Mouse (Mus musculus) macrophage (primary cell): ENCODE results near the gene Gm17334. TPM values are rescaled to one million over a fixed set of nuclear protein-coding genes. Genes with fewer than 3 reads are reported as not detected.

Source experiments
- H3K27ac ChIP-seq: fragments of 350-480 bp; formaldehyde crosslinking; 2 replicates; pipeline ENCODE4 v1.9.0; 2021
- H3K36me3 ChIP-seq: fragments of 350-480 bp; formaldehyde crosslinking; 2 replicates; pipeline ENCODE4 v1.9.0; 2021; ENCODE audit errors: inconsistent target
- H3K4me3 ChIP-seq: fragments of 350-480 bp; formaldehyde crosslinking; 2 replicates; pipeline ENCODE4 v1.9.0; 2021; ENCODE audit errors: inconsistent target
- H3K79me2 ChIP-seq: fragments of 350-480 bp; formaldehyde crosslinking; 2 replicates; pipeline ENCODE4 v1.9.0; 2021; ENCODE audit errors: inconsistent target
- WGBS: methylation state at CpG from one replicate; pipeline ENCODE4 v1.1.7; 2026; ENCODE audit warnings: inconsistent platforms; ENCODE audit not compliant: missing documents; 5-methylcytosine and 5-hydroxymethylcytosine counted together
- polyA plus RNA-seq: library from polyadenylated mRNA; stranded (reverse); fragments of 250-400 nt; gene quantifications from 3 replicates; pipeline ENCODE4 v1.2.4, GENCODE M21; 2018; ENCODE audit warnings: inconsistent platforms

Gm17334 gene
- polyA plus RNA-seq, 1 experiment from 2014 or later: not detected

DNA sequence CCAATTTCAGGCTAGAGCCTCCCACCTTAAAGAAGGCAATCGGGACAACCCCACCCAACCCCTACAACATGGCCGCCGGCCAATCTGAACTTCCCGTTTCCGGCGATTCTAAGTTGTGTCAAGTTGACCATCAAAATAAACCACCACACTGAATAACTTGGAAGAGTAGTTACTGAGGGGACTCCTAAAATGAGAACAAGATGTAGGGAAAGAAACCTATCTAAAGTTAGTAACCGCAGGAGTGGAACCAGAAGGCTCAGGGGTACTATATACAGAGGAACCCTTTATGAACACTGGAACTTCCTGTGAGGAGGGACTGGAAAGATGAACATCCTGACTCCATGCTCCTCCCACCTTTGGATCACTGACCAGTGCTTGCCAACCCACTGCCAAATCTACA lies 41.5 kb downstream of the Gm17334 start:
- WGBS: 78% methylated on average over 7 of the region's 7 CpGs
- Histone ChIP-seq H3K79me2 (no peaks in the 10 kb centered on the region), H3K36me3 (no peaks in the 10 kb centered on the region), H3K4me3 (no peak overlapping the region), H3K27ac (no peak overlapping the region)

Other genes with a start within 250 kb of the Gm17334 start
- 25.8 to 223 TPM (median 90.7 TPM) in 3 replicates for gene Kif3a, start 205.8 kb downstream of the Gm17334 start, polyA plus RNA-seq
- gene Il4, start 154.5 kb downstream of the Gm17334 start, polyA plus RNA-seq: 0.53 to 1.6 TPM in 2 of 3 replicates, not detected in the other
- not detected in 3 replicates for gene Il13, start 138.5 kb downstream of the Gm17334 start, polyA plus RNA-seq
- gene Rad50, start 65.9 kb downstream of the Gm17334 start, polyA plus RNA-seq: 13.3 to 30.3 TPM (median 19.0 TPM) in 3 replicates
- not detected in 3 replicates for gene Il5, start 52.4 kb downstream of the Gm17334 start, polyA plus RNA-seq
- 39.6 to 162 TPM (median 77.3 TPM) in 3 replicates for gene Irf1, start 3.2 kb downstream of the Gm17334 start, polyA plus RNA-seq
- gene Gm12216, start 86.1 kb upstream of the Gm17334 start, polyA plus RNA-seq: 0.89 to 3.5 TPM (median 1.1 TPM) in 3 replicates
- 6.8 to 9.4 TPM (median 9.2 TPM) in 3 replicates for gene Slc22a5, start 118.5 kb upstream of the Gm17334 start, polyA plus RNA-seq
- gene Slc22a21, start 207.1 kb upstream of the Gm17334 start, polyA plus RNA-seq: 0.66 to 2.6 TPM (median 1.7 TPM) in 3 replicates